Mouse (Mus musculus) cortical plate, adult 2 months (tissue): ENCODE results near the gene Nrxn2.

Experiments
- CTCF ChIP-seq: fragments of 200-500 bp; IDR thresholded peaks from 2 replicates; pipeline ENCODE4 v1.5.1; 2011; ENCODE audit warnings: mild to moderate bottlenecking, control low read depth, low read length; ENCODE audit not compliant: insufficient read depth; ENCODE audit errors: extremely low read depth
- POLR2A ChIP-seq: fragments of 200-500 bp; IDR thresholded peaks from 2 replicates; pipeline ENCODE4 v1.6.1; 2011; ENCODE audit warnings: mild to moderate bottlenecking, low read length, control low read depth; ENCODE audit not compliant: insufficient read depth; ENCODE audit errors: extremely low read depth

- TF ChIP-seq CTCF (no peak), POLR2A (no peak)
Observed at GRCm38 (mm10) chr19:6421211-6421590, 2.7 kb downstream of the Nrxn2 start.
